Mouse (Mus musculus) midbrain, embryonic 10.5 days (tissue): ENCODE measurements around the gene Igsf8. TPM values are rescaled to one million over a fixed set of nuclear protein-coding genes. Genes with fewer than 3 reads are reported as not detected.

ENCODE experiments used
- DNase-seq: peaks from one replicate; pipeline ENCODE4 v3.0.0-alpha.2; 2017; ENCODE audit warnings: low spot score
- H3K27ac ChIP-seq: fragments of 300-500 bp; sonication (generic); replicated peaks from 2 replicates; pipeline ENCODE4 v1.5.1; 2016; ENCODE audit warnings: mild to moderate bottlenecking
- H3K27me3 ChIP-seq: fragments of 300-500 bp; sonication (generic); 2 replicates; pipeline ENCODE4 v1.6.1; 2016; ENCODE audit warnings: low read depth, mild to moderate bottlenecking; ENCODE audit not compliant: poor library complexity, severe bottlenecking
- H3K36me3 ChIP-seq: fragments of 300-500 bp; sonication (generic); 2 replicates; pipeline ENCODE4 v1.6.1; 2016; ENCODE audit warnings: mild to moderate bottlenecking, moderate library complexity
- H3K4me1 ChIP-seq: fragments of 300-500 bp; sonication (generic); 2 replicates; pipeline ENCODE4 v1.6.1; 2016
- H3K4me3 ChIP-seq: fragments of 300-500 bp; sonication (generic); 2 replicates; pipeline ENCODE4 v1.5.1; 2016; ENCODE audit warnings: mild to moderate bottlenecking, moderate library complexity
- H3K9me3 ChIP-seq: fragments of 300-500 bp; sonication (generic); replicated peaks from 2 replicates; pipeline ENCODE4 v1.6.1; 2016; ENCODE audit warnings: mild to moderate bottlenecking
- WGBS: fragments of 180-500 bp; shearing (Covaris S2); methylation state at CpG from one replicate; pipeline ENCODE4 v1.1.7; 2016; 5-methylcytosine and 5-hydroxymethylcytosine counted together
- polyA plus RNA-seq: library from polyadenylated mRNA; unstranded; fragments of >200 nt; fragmentation: Nextera tagmentation; extraction: Ambion mirVana; gene quantifications from 2 replicates; pipeline ENCODE4 v1.2.1, GENCODE M21; 2016

Gene Igsf8
- polyA plus RNA-seq, 1 experiment from 2014 or later: 50.2 TPM

DNA sequence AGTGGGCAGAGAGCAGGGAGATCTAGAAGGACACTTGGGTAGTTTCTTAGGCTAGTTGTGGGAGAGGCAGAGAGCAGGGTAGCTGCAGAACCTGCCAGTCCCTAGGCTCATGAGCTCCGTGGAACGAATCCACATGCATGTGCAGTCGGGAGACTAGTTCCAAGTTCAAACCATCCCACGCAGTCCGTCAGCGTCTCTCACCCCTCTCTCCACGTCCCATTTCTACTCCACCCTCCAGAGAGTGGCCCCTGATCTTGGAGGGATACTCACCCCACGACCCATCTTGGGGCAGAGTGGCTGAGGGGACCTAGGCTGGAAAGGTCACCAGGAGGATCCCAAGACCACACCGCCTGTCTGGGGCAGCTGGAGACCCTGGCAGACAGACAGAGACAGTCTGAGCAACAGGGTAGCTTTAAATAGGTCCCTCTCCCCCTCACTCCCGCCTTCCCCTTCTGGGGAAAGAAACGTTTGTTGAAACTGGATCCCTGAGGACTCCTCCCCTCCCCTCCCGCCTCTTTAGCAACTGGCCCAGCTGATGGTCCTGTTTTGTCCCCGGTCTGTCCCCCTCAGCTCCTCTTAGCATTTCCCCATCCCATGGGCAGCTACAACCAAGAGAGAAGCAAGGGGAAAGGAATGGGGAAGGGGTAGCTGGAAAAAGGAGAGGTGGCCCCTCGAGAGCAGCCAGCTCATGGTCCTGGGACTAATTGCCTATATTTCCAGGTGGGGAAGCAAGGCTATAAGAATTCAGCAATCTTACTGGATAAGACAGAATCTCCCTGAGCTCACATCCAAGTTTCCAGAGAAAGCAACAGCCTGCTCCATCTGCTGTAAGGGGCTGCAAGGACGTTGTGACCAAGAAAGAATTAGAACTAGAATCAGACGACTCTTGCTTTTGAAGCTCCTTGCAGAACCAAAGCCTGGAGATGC is 36.4 kb downstream of the Igsf8 start, which contains the start of gene Atp1a2:
Gene Atp1a2, minus strand, starts transcription at position 454 of the 927 bp plus-strand sequence.
- Histone ChIP-seq H3K4me3 (peak within 1 kb of the TSS; percentile 31), H3K4me1 (peaks cover 61% of the 10 kb centered on the region), H3K36me3 (no peaks in the 10 kb centered on the region), H3K27ac (peak within 1 kb of the TSS; percentile 72), H3K9me3 (no peaks in the 10 kb centered on the region), H3K27me3 (peaks cover 68% of the 10 kb centered on the region)
- 13% methylated on average over 16 of the region's 16 CpGs for WGBS
- DNase-seq: peak; percentile 48

DNA sequence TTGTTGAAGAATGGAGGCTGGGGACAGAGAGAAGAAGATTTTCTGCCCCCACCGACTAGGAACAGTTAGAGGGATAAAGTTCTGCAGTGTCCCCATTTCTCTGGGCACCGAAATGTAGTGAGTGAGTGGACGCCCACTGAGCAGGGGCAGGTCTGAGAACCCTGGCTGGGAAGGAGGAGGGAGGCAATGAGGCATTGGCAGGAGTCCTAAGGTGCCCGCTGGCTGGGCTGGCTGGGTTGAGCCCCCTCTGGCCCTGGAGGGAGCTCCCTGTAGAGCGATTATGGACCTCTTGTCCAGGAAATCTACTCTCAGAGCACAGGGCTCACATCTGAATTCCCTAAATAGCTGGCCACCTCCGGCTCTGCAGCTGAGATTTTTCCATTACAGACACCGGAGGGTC is 38.1 kb downstream of the Igsf8 start:
- WGBS: 61% methylated on average over 7 of the region's 7 CpGs
- H3K27ac ChIP-seq: no peak overlapping the region
- H3K4me1 ChIP-seq: peaks cover 73% of the 10 kb centered on the region
- H3K4me3 ChIP-seq: no peak overlapping the region
- DNase-seq: no peak
- H3K9me3 ChIP-seq: no peaks in the 10 kb centered on the region
- H3K36me3 ChIP-seq: no peaks in the 10 kb centered on the region
- H3K27me3 ChIP-seq: peaks cover 72% of the 10 kb centered on the region

DNA sequence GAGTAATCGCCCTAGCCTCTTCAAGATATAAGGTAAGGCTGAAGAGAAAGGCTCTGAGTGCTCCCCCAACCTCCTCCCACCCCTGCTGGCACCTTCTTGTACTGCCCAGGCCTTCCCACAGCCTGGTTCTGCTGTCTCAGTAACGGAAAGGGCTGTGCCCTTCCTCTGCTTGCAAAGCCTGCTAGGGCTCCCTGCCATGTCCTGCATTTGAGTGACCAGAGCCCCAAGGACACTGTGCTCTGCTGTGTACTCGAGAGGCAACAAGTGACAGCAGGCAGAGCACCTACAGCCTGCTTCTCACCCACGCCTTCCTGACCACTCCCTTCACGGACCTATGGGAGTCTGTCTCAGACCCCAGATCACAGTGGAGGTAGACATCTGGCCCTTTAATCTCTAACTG is 38.8 kb downstream of the Igsf8 start:
- no peak for DNase-seq
- Histone ChIP-seq H3K36me3 (no peaks in the 10 kb centered on the region), H3K4me3 (no peak overlapping the region), H3K27me3 (peaks cover 72% of the 10 kb centered on the region), H3K4me1 (peaks cover 73% of the 10 kb centered on the region), H3K27ac (no peak overlapping the region), H3K9me3 (no peaks in the 10 kb centered on the region)
- 57% methylated on average over 5 of the region's 5 CpGs for WGBS

DNA sequence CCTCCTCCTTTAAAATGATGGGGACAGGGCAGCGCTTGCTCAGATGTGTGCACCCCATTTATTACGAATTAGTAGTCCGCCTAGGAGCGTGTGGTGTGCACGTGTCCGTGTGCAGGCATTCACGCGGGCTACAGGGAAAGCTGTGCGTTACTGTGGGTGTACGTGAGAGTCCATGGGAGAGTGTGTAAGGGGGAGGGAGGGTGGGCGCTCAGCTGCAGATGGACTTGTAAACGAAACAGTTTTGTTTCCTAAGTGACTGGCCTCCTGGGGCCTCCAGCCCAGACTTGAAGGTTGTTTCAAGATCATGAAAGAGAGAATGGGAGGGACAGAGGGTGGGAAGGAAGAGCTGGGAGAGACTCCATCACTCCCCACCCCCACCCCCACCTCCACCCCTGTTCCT is 39.7 kb downstream of the Igsf8 start:
- Histone ChIP-seq H3K4me1 (peaks cover 65% of the 10 kb centered on the region), H3K27ac (peak overlapping the region; percentile 61), H3K4me3 (no peak overlapping the region), H3K36me3 (no peaks in the 10 kb centered on the region), H3K9me3 (no peaks in the 10 kb centered on the region), H3K27me3 (peaks cover 65% of the 10 kb centered on the region)
- no peak for DNase-seq
- 48% methylated on average over 12 of the region's 12 CpGs for WGBS

DNA sequence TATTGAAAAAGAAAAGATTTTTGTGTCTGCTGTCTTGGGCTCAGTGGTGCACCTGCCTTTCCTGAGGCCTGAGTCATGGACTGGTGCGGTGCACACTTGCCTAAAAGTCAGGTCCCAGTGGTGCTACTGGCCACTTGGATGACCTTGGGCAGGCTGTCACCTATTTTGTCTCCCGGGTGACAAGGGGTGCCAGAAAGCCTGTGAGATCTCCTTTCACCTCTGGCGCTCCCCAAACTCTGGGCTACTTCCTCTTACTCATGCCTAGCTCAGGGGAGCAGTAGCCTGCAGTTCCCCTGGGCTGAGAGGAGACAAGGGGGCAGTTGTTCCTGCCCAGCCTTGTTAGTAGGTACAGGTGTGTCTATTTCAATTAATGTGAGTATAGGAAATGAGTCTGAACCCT is 40.9 kb downstream of the Igsf8 start:
- H3K4me3 ChIP-seq: no peak overlapping the region
- no peaks in the 10 kb centered on the region for H3K36me3 ChIP-seq
- H3K4me1 ChIP-seq: peaks cover 58% of the 10 kb centered on the region
- DNase-seq: no peak
- peaks cover 54% of the 10 kb centered on the region for H3K27me3 ChIP-seq
- 0 out of 2 replicates have a peak overlapping the region, but pooled peaks have one; percentile 61 for H3K27ac ChIP-seq
- no peaks in the 10 kb centered on the region for H3K9me3 ChIP-seq
- WGBS: 55% methylated on average over 3 of the region's 3 CpGs

DNA sequence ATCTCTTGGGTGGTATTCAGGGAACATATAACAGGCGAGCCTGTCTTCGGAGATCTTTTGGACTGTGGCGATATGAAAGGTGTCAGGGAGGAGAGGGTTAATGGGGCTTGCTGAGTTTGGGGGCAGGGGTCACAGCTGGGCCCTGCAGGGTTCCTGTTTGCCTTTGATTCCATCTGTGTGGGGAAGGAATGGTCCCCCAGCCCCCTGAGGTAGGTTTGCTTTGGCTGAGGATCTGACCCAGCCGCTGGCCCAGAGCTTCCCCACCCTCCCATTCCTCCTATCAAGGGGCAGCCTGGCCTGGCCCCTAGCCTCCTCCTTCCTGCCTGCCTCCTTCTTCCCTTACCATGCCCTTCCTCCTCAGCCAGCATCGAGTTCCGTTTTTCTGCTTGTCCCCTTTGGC is 41.4 kb downstream of the Igsf8 start:
- Histone ChIP-seq H3K4me1 (peaks cover 56% of the 10 kb centered on the region), H3K4me3 (peak overlapping the region; percentile 0; the same call in 1 of the 2 replicates), H3K27me3 (peaks cover 48% of the 10 kb centered on the region), H3K36me3 (no peaks in the 10 kb centered on the region), H3K9me3 (no peaks in the 10 kb centered on the region), H3K27ac (peak overlapping the region; percentile 61; the same call in 1 of the 2 replicates)
- DNase-seq: peak; percentile 63
- WGBS: 14% methylated on average over 6 of the region's 6 CpGs

DNA sequence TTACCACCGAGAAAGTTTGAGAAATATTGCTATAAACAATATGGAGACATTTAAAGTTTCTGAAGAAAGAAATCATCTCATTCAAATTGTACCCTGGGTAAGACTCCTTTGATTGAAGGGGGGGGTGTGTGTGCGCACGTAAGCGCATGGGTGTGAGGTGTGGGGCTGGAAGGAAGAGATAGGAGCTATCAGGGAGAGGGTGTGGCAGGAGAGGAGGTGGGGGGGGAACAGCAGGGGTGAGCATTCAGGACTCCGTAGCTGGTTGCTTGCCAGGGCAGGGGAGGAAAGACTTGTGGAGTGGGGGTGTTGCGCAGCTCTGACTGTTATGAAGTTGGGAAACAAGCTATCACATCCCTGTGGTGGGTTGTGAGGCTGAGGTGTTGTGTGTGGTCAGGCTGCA is 43.0 kb downstream of the Igsf8 start:
- H3K4me1 ChIP-seq: peaks cover 55% of the 10 kb centered on the region
- peaks cover 33% of the 10 kb centered on the region for H3K27me3 ChIP-seq
- no peak overlapping the region for H3K4me3 ChIP-seq
- H3K36me3 ChIP-seq: no peaks in the 10 kb centered on the region
- no peaks in the 10 kb centered on the region for H3K9me3 ChIP-seq
- 0 out of 2 replicates have a peak overlapping the region, but pooled peaks have one; percentile 10 for H3K27ac ChIP-seq
- 82% methylated on average over 6 of the region's 6 CpGs for WGBS
- peak; percentile 12 for DNase-seq

DNA sequence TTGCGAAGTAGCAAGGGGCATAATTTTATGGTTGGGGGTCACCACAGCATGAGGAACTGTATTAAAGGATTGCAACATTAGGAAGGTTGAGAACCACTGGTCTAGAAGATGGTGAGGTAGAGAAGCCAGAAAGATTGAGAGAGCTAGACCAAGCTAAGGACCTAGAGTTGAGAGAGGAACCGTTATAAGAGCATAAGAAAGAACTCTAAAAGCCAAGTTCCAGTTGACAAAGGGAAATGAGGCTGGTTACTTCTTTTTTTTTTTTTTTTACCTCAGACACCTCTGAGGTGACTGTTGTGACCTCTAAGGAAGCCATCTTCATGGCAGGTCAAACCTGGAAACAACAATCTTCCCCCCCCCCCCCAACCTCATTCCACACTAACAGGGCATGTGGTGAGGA is 43.7 kb downstream of the Igsf8 start:
- Histone ChIP-seq H3K9me3 (no peaks in the 10 kb centered on the region), H3K4me3 (no peak overlapping the region), H3K36me3 (no peaks in the 10 kb centered on the region), H3K4me1 (peaks cover 57% of the 10 kb centered on the region), H3K27ac (no peak overlapping the region), H3K27me3 (peaks cover 25% of the 10 kb centered on the region)
- 92% methylated on average over 2 of the region's 2 CpGs for whole genome bisulfite sequencing
- no peak for DNase-seq

DNA sequence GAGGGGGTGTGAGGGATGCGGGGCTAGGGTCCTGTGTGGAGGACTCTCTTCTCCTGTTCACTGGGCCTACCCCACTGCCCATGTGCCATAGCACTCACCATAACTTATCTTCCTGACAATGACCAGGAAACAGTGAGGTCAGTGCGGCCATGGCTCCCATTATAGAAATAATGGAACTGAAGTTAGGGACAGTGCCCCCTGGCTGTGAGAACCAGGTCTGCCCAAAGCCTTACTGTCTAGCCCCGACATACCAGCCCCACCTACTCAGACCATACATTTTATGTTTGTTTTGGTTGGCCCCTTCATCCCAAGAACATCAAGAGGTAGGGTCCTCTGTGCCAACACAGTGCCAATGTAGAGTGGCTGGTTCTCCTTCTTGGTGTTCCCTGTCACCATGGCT is 44.2 kb downstream of the Igsf8 start:
- no peak for DNase-seq
- Histone ChIP-seq H3K9me3 (no peaks in the 10 kb centered on the region), H3K27ac (no peak overlapping the region), H3K4me1 (peaks cover 61% of the 10 kb centered on the region), H3K36me3 (no peaks in the 10 kb centered on the region), H3K27me3 (peaks cover 27% of the 10 kb centered on the region), H3K4me3 (no peak overlapping the region)
- 78% methylated on average over 3 of the region's 3 CpGs for WGBS

DNA sequence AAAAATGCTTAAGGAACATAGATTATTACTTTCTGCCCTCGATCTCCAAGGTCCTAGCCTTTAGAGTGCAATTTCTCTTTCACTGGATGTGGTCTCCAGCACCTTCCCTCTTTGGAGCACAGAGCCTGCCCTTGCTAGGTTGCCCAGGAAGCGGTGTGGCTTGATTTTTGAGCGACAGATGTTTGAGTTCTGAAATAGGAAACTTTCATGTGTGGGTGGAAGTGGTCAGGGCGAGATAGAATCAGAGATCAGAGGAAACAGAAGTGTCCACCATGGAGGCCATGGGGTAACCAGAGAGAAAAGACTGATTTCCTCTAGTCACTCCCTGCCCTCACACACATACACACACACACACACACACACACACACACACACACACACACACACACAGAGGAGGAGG is 44.8 kb downstream of the Igsf8 start:
- peaks cover 59% of the 10 kb centered on the region for H3K4me1 ChIP-seq
- H3K27ac ChIP-seq: no peak overlapping the region
- peaks cover 27% of the 10 kb centered on the region for H3K27me3 ChIP-seq
- H3K9me3 ChIP-seq: no peaks in the 10 kb centered on the region
- DNase-seq: no peak
- no peaks in the 10 kb centered on the region for H3K36me3 ChIP-seq
- 82% methylated on average over 4 of the region's 4 CpGs for WGBS
- H3K4me3 ChIP-seq: no peak overlapping the region

DNA sequence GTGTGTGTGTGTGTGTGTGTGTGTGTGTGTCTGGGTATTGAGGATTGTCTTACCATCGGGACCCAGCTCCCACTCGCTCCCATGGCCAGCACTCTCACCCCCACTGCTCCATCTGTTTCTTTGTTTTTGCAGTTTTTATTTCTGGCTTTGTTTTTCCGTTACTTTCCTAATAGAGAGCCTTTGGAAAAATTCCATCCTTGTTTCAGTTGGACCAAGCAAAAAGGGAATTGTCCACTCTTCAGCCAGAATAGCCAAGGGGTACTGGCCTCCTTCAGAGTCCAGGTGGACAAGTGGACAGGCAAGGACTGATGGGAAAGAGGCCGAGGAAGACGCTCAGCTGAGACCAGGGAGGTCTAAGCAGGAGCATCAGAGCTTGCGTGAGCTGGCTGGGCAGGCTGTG is 45.4 kb downstream of the Igsf8 start:
- no peak for DNase-seq
- 87% methylated on average over 6 of the region's 6 CpGs for WGBS

DNA sequence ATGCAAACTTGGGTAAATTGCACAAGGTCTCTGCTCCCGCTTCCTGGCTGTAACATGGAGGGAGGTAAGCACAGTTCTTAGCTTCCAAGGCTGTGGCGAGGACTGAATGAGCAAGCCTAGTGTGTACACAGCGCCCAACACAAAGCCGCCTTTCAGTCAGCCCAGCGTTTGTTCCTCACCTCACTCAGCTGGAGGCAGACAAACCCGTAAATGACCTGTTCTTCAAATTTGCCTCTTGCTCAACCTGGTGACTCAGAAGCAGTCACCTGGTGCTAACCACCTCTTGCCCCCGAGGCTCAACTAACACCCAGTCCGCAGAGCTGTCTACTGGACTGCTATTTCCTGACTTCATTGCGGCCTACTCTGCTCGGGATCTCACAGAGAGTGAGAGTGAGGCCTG is 46.5 kb downstream of the Igsf8 start:
- Histone ChIP-seq H3K36me3 (no peaks in the 10 kb centered on the region), H3K4me3 (no peak overlapping the region), H3K4me1 (peaks cover 58% of the 10 kb centered on the region), H3K27ac (peak overlapping the region; percentile 71), H3K27me3 (peaks cover 18% of the 10 kb centered on the region), H3K9me3 (no peaks in the 10 kb centered on the region)
- WGBS: 61% methylated on average over 10 of the region's 10 CpGs
- no peak for DNase-seq

More for the DNA sequence above, 45.4 kb downstream of the Igsf8 start:
- H3K36me3 ChIP-seq: no peaks in the 10 kb centered on the region
- H3K4me3 ChIP-seq: no peak overlapping the region
- peaks cover 59% of the 10 kb centered on the region for H3K4me1 ChIP-seq
- peaks cover 23% of the 10 kb centered on the region for H3K27me3 ChIP-seq
- no peaks in the 10 kb centered on the region for H3K9me3 ChIP-seq
- peak overlapping the region; percentile 38 for H3K27ac ChIP-seq

DNA sequence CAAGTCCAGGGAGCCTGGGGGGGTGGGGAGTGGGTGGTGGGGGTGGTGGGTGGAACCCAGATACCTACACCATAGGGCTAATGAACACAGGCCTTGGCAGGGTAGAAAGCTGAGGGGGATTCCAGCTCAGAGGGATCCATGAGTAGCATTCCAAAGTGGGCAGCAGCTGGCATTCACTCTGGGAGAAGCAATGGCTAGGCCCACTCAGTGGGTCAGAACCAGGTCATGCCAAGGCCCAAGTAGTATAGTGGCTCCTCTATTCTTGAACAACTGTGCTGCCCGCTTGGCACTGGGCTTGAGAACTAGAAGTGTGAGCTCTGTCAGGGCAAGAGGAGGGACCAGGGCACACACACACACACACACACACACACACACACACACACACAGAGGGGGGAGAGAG is 47.0 kb downstream of the Igsf8 start:
- H3K9me3 ChIP-seq: no peaks in the 10 kb centered on the region
- 100% methylated on average over 1 of the region's 1 CpGs for WGBS
- no peak for DNase-seq
- H3K27ac ChIP-seq: peak overlapping the region; percentile 71
- H3K36me3 ChIP-seq: no peaks in the 10 kb centered on the region
- H3K4me3 ChIP-seq: no peak overlapping the region
- peaks cover 23% of the 10 kb centered on the region for H3K27me3 ChIP-seq
- peaks cover 58% of the 10 kb centered on the region for H3K4me1 ChIP-seq
